Mouse (Mus musculus) MEL (cell line): Measurements from ENCODE around the gene Slc2a13.

Experiments used
- CTCF ChIP-seq, 3 experiments: IDR thresholded peaks in 2 of 3; conservative IDR thresholded peaks in 1 of 3; 2 replicates each; pipeline ENCODE4 v1.5.1; 2011 to 2012; ENCODE audit warnings: low read length in 3 of 3, low read depth in 2 of 3, mild to moderate bottlenecking in 2 of 3, improper control_type of control experiment in 1 of 3, inconsistent platforms in 1 of 3, mixed read lengths in 1 of 3, moderate library complexity in 1 of 3; ENCODE audit not compliant: control insufficient read depth in 1 of 3, insufficient read depth in 1 of 3, poor library complexity in 1 of 3, severe bottlenecking in 1 of 3
- MYC ChIP-seq: IDR thresholded peaks from 2 replicates; pipeline ENCODE4 v1.6.1; 2011; ENCODE audit warnings: low read depth, mild to moderate bottlenecking, low read length, improper control_type of control experiment, moderate library complexity
- POLR2A ChIP-seq, 2 experiments: IDR thresholded peaks; 2 replicates each; pipeline ENCODE4 v1.6.1; 2011 to 2012; ENCODE audit warnings: low read length in 2 of 2, mild to moderate bottlenecking in 2 of 2, control low read depth in 1 of 2, improper control_type of control experiment in 1 of 2, low read depth in 1 of 2, moderate library complexity in 1 of 2; ENCODE audit not compliant: control insufficient read depth in 1 of 2, insufficient read depth in 1 of 2, poor library complexity in 1 of 2
- TCF12 ChIP-seq: IDR thresholded peaks from 2 replicates; pipeline ENCODE4 v1.6.1; 2014; ENCODE audit warnings: low read depth, mild to moderate bottlenecking, inconsistent platforms, low read length, improper control_type of control experiment, moderate library complexity

DNA sequence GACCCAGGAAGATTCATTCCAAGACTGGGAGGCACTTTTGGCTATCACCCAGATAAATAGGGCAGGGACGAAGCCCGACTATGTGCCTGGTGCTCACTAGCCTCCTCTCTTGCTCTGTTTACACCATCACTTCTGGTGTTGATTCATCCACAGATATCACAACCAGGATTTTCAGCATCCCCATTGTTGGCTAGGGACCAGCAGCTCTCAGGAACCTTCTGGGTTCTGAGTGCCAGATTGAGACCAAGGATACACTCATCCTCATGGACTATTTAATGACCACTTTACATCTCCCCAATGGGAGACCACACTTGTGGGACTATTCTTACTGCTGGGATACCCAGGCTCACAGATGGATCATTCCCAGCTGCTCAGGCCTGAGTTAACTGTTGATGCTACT lies 46.2 kb downstream of the Slc2a13 start:
- TF ChIP-seq MYC, result no peak
- TF ChIP-seq POLR2A (IDR thresholded peaks at IDR 0.05; ENCODE audit: control insufficient read depth in 1 of 2, insufficient read depth in 1 of 2, low read depth in 1 of 2, low read length in 2 of 2, poor library complexity in 1 of 2), result no peak
- no peak for TF ChIP-seq TCF12
- no peak for TF ChIP-seq CTCF (IDR thresholded peaks at IDR 0.05 in 2 of 3, conservative IDR thresholded peaks at IDR 0.05 in 1 of 3; ENCODE audit: control insufficient read depth in 1 of 3, insufficient read depth in 1 of 3, low read depth in 2 of 3, low read length in 3 of 3, poor library complexity in 1 of 3, severe bottlenecking in 1 of 3)
